Mouse (Mus musculus): Measurements from ENCODE around the gene Zfp354c. TPM values are rescaled to one million over a fixed set of nuclear protein-coding genes. Genes with fewer than 3 reads are reported as not detected.

Gene Zfp354c
- total and polyA plus RNA-seq, 2 experiments = 0.10 to 0.28 TPM

DNA sequence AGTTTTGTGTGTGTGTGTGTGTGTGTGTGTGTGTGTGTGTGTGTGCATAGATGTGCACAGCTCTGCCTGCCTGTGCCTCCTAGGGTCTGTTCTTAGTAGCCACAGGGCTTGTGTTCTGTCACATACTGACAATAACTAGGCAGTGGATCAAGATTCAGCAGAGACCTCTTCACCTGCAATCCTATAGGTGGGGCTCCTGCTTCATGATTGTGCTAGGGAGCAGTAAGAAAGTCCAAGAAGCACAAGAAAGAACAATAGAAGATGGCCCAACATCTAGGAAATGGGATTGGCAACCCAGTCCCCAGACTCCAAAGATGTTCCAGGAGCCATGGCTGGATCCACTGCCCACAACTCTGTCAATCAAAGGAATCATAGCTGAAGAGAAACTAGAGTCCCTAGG, 28.7 kb downstream of the Zfp354c start:
- Histone ChIP-seq H3K9ac (ENCODE audit: low read depth, low read length) (no peak overlapping the region), H3K4me3 (ENCODE audit: insufficient read depth, low read depth, low read length) (no peak overlapping the region), H3K79me2 (ENCODE audit: control insufficient read depth, insufficient read depth, low read length) (no peaks in the 10 kb centered on the region), H3K36me3 (ENCODE audit: control insufficient read depth, insufficient read depth, low read length) (no peaks in the 10 kb centered on the region), H3K27me3 (ENCODE audit: control insufficient read depth, insufficient read depth, low read length) (no peaks in the 10 kb centered on the region), H3K4me1 (ENCODE audit: control insufficient read depth, insufficient read depth, low read length) (no peaks in the 10 kb centered on the region), H3K27ac (replicated peaks; ENCODE audit: insufficient read depth, low read depth, low read length) (no peak overlapping the region)
- DNase-seq (ENCODE audit: extremely low read depth, low read depth, low spot score) = no peak
- no peak for TF ChIP-seq CTCF (IDR thresholded peaks at IDR 0.05; ENCODE audit: low read depth, low read length)
- no peak for TF ChIP-seq POLR2A (IDR thresholded peaks at IDR 0.05; ENCODE audit: extremely low read depth, insufficient read depth, low read length)

DNA sequence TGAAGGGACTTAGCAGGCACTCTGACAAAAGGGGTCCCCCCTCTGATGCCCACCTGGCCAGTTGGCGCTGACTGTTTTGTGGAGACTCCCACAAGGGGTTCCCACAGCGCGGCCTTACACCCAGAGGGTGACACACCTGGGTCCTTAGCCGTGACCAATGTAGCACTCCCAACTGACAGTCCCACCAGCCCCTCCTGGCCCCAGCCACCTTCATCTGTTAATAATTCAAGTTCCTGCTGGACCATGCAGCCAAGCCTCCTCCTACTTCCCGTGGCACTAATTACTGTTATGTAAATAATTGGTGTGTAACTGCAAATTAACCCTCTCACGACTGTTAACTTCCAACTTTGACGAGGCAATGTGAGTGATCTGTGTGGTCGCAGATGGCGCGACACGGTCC, 29.9 kb downstream of the Zfp354c start:
- Histone ChIP-seq H3K9ac (ENCODE audit: low read depth, low read length) (no peak overlapping the region), H3K27ac (replicated peaks; ENCODE audit: insufficient read depth, low read depth, low read length) (no peak overlapping the region), H3K79me2 (ENCODE audit: control insufficient read depth, insufficient read depth, low read length) (no peaks in the 10 kb centered on the region), H3K36me3 (ENCODE audit: control insufficient read depth, insufficient read depth, low read length) (no peaks in the 10 kb centered on the region), H3K4me3 (ENCODE audit: insufficient read depth, low read depth, low read length) (no peak overlapping the region), H3K27me3 (ENCODE audit: control insufficient read depth, insufficient read depth, low read length) (no peaks in the 10 kb centered on the region), H3K4me1 (ENCODE audit: control insufficient read depth, insufficient read depth, low read length) (no peaks in the 10 kb centered on the region)
- 73% methylated on average over 11 of the region's 11 CpGs for WGBS
- no peak for DNase-seq (ENCODE audit: extremely low read depth, low read depth, low spot score)
- TF ChIP-seq CTCF (IDR thresholded peaks at IDR 0.05; ENCODE audit: low read depth, low read length) (no peak), POLR2A (IDR thresholded peaks at IDR 0.05; ENCODE audit: extremely low read depth, insufficient read depth, low read length) (no peak)

DNA sequence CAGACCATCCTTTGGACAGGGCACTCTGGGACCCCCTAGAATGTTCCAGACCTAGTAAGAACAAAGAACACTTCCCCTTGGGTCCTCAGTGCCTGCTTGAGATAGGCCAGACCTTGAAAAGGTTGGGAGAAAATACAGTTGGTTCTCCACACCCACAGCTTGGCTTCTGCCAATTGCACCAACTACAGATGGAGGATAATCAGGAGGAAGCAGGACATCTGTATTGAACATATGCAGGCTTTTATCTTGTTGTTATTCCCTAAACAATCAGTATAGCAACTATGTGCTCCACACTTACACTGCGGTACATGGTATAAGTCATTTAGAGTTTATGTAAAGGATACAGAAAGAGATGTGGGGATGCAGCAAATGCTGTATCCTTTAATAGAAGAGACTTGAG, 56.5 kb downstream of the Zfp354c start:
- Histone ChIP-seq H3K9ac (ENCODE audit: low read depth, low read length) (no peak overlapping the region), H3K4me1 (ENCODE audit: control insufficient read depth, insufficient read depth, low read length) (no peaks in the 10 kb centered on the region; the same call in 1 of the 2 replicates), H3K4me3 (ENCODE audit: insufficient read depth, low read depth, low read length) (no peak overlapping the region), H3K27ac (replicated peaks; ENCODE audit: insufficient read depth, low read depth, low read length) (no peak overlapping the region), H3K36me3 (ENCODE audit: control insufficient read depth, insufficient read depth, low read length) (no peaks in the 10 kb centered on the region), H3K27me3 (ENCODE audit: control insufficient read depth, insufficient read depth, low read length) (no peaks in the 10 kb centered on the region), H3K79me2 (ENCODE audit: control insufficient read depth, insufficient read depth, low read length) (no peaks in the 10 kb centered on the region)
- TF ChIP-seq CTCF (IDR thresholded peaks at IDR 0.05; ENCODE audit: low read depth, low read length) (no peak), POLR2A (IDR thresholded peaks at IDR 0.05; ENCODE audit: extremely low read depth, insufficient read depth, low read length) (no peak)
- 94% methylated on average over 1 of the region's 1 CpGs for WGBS
- no peak for DNase-seq (ENCODE audit: extremely low read depth, low read depth, low spot score)

DNA sequence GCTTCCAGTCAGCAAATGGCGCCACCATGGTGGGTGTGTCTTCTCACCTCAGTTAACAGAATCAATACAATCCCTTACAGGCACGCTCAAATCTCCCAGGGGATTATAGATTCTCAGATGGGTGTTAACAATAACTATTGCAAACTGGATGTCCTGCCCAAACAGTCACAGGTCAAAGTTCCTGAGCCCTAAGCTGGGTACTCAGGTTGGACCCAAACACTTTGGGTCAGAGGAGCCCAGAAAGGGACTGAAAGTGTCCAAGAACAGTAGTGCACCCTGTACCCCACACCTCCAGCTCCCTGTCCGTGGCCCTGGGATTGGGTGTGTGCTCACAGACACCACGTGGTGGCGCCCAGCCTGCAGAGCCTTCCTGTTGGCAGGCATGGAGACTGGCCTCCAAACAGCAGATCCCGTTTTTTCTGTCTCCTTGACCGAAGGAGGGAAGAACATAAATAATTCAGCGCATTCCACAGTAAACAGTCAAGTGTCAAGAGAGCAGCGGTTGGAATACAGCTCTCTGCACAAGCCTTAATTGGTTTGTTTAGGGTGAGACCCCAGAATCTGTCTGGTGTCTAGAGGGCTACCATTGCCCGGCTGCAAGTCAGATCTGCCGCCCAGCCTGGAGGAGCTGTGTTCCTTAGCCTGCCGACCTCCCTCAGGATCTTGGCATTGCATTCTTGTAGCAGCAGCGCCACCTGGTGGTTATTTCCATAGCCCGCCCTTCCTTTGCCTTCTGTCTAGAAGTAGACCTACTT, 58.4 kb downstream of the Zfp354c start:
- Histone ChIP-seq H3K36me3 (ENCODE audit: control insufficient read depth, insufficient read depth, low read length) (no peaks in the 10 kb centered on the region), H3K27ac (replicated peaks; ENCODE audit: insufficient read depth, low read depth, low read length) (no peak overlapping the region), H3K27me3 (ENCODE audit: control insufficient read depth, insufficient read depth, low read length) (no peaks in the 10 kb centered on the region), H3K9ac (ENCODE audit: low read depth, low read length) (no peak overlapping the region), H3K79me2 (ENCODE audit: control insufficient read depth, insufficient read depth, low read length) (no peaks in the 10 kb centered on the region), H3K4me3 (ENCODE audit: insufficient read depth, low read depth, low read length) (no peak overlapping the region), H3K4me1 (ENCODE audit: control insufficient read depth, insufficient read depth, low read length) (no peaks in the 10 kb centered on the region; the same call in 1 of the 2 replicates)
- TF ChIP-seq POLR2A (IDR thresholded peaks at IDR 0.05; ENCODE audit: extremely low read depth, insufficient read depth, low read length) (no peak), CTCF (IDR thresholded peaks at IDR 0.05; ENCODE audit: low read depth, low read length) (peak; percentile 88)
- WGBS = 9% methylated on average over 14 of the region's 14 CpGs
- peak; percentile 63 for DNase-seq (ENCODE audit: extremely low read depth, low read depth, low spot score)

DNA sequence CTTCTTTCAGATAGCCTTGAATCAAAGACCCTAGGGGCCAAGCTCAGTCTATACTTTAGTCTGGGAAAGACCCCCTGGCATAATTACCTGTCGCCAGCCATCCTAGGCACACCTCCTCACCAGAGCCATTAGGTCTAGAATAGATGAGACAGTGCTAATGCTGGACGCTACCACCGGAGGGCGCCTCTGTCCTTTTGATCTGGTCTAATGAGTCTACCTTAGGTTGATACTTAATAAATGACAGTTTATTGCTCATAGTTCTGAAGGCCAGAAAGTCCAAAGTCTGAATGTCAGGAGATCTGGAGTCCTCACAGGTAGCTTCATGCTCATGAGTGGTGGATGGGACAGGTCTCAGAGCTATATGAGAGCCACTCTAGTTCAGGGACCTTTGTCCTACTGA, 60.5 kb downstream of the Zfp354c start:
- H3K9ac ChIP-seq (ENCODE audit: low read depth, low read length) = no peak overlapping the region
- H3K27me3 ChIP-seq (ENCODE audit: control insufficient read depth, insufficient read depth, low read length) = no peaks in the 10 kb centered on the region
- WGBS = 24% methylated on average over 4 of the region's 4 CpGs
- no peaks in the 10 kb centered on the region for H3K36me3 ChIP-seq (ENCODE audit: control insufficient read depth, insufficient read depth, low read length)
- no peaks in the 10 kb centered on the region; the same call in 1 of the 2 replicates for H3K4me1 ChIP-seq (ENCODE audit: control insufficient read depth, insufficient read depth, low read length)
- TF ChIP-seq CTCF (IDR thresholded peaks at IDR 0.05; ENCODE audit: low read depth, low read length) = peak; percentile 68
- no peak for TF ChIP-seq POLR2A (IDR thresholded peaks at IDR 0.05; ENCODE audit: extremely low read depth, insufficient read depth, low read length)
- H3K79me2 ChIP-seq (ENCODE audit: control insufficient read depth, insufficient read depth, low read length) = no peaks in the 10 kb centered on the region
- no peak overlapping the region for H3K27ac ChIP-seq (replicated peaks; ENCODE audit: insufficient read depth, low read depth, low read length)
- peak; percentile 39 for DNase-seq (ENCODE audit: extremely low read depth, low read depth, low spot score)
- H3K4me3 ChIP-seq (ENCODE audit: insufficient read depth, low read depth, low read length) = no peak overlapping the region

DNA sequence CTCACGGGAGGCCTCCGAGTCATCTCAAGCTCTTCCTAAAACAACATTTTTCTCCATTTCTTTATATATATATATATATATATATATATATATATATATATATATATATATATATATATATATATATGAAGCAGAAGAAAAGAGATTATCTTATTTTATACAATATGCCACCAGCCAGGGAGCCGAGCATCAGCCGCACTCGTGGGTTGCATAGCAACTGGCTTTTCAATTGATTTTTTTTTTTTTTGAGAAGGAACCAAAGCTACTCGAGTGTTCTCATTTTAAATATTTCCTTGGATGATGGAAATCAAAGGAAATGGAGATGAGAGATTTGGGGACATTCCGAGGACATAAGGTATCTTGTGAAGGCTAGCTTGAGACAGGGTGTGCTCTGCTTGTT, 61.1 kb downstream of the Zfp354c start:
- no peak for TF ChIP-seq POLR2A (IDR thresholded peaks at IDR 0.05; ENCODE audit: extremely low read depth, insufficient read depth, low read length)
- TF ChIP-seq CTCF (IDR thresholded peaks at IDR 0.05; ENCODE audit: low read depth, low read length) = no peak
- no peaks in the 10 kb centered on the region for H3K27me3 ChIP-seq (ENCODE audit: control insufficient read depth, insufficient read depth, low read length)
- 87% methylated on average over 7 of the region's 7 CpGs for WGBS

More for the DNA sequence above, 61.1 kb downstream of the Zfp354c start:
- no peak for DNase-seq (ENCODE audit: extremely low read depth, low read depth, low spot score)
- Histone ChIP-seq H3K4me1 (ENCODE audit: control insufficient read depth, insufficient read depth, low read length) (no peaks in the 10 kb centered on the region; the same call in 1 of the 2 replicates), H3K27ac (replicated peaks; ENCODE audit: insufficient read depth, low read depth, low read length) (no peak overlapping the region), H3K36me3 (ENCODE audit: control insufficient read depth, insufficient read depth, low read length) (no peaks in the 10 kb centered on the region), H3K4me3 (ENCODE audit: insufficient read depth, low read depth, low read length) (no peak overlapping the region), H3K79me2 (ENCODE audit: control insufficient read depth, insufficient read depth, low read length) (no peaks in the 10 kb centered on the region), H3K9ac (ENCODE audit: low read depth, low read length) (no peak overlapping the region)

Other genes with a start within 250 kb of the Zfp354c start
- gene Adamts2, start 225.6 kb downstream of the Zfp354c start, total RNA-seq (2014; rRNA removed) = 1.4 and 2.1 TPM in 2 replicates
- gene Adamts2, start 225.6 kb downstream of the Zfp354c start, polyA plus RNA-seq (2012; rRNA removed) = 2.3 and 2.6 TPM in 2 replicates
- gene Zfp879, start 13.8 kb upstream of the Zfp354c start, total RNA-seq (2014; rRNA removed) = 0.40 and 0.74 TPM in 2 replicates
- gene Zfp879, start 13.8 kb upstream of the Zfp354c start, polyA plus RNA-seq (2012; rRNA removed) = 0.07 and 0.24 TPM in 2 replicates
- gene Grm6, start 23.0 kb upstream of the Zfp354c start, total RNA-seq (2014; rRNA removed) = not detected in 2 replicates
- gene Grm6, start 23.0 kb upstream of the Zfp354c start, polyA plus RNA-seq (2012; rRNA removed) = 0.06 TPM in 1 of 2 replicates, not detected in the other
- 0.47 and 0.74 TPM in 2 replicates for gene Zfp454, start 59.9 kb upstream of the Zfp354c start, total RNA-seq (2014; rRNA removed)
- 0.72 and 0.95 TPM in 2 replicates for gene Zfp454, start 59.9 kb upstream of the Zfp354c start, polyA plus RNA-seq (2012; rRNA removed)
- gene Zfp2, start 88.4 kb upstream of the Zfp354c start, total RNA-seq (2014; rRNA removed) = 4.3 and 5.1 TPM in 2 replicates
- 1.1 and 1.5 TPM in 2 replicates for gene Zfp2, start 88.4 kb upstream of the Zfp354c start, polyA plus RNA-seq (2012; rRNA removed)
- gene Zfp354b, start 103.9 kb upstream of the Zfp354c start, total RNA-seq (2014; rRNA removed) = 1.7 and 3.4 TPM in 2 replicates
- gene Zfp354b, start 103.9 kb upstream of the Zfp354c start, polyA plus RNA-seq (2012; rRNA removed) = 0.38 and 0.50 TPM in 2 replicates
- not detected in 2 replicates for gene 4933414I15Rik, start 116.0 kb upstream of the Zfp354c start, total RNA-seq (2014; rRNA removed)
- gene 4933414I15Rik, start 116.0 kb upstream of the Zfp354c start, polyA plus RNA-seq (2012; rRNA removed) = not detected in 2 replicates
- not detected in 2 replicates for gene Prop1, start 126.0 kb upstream of the Zfp354c start, total RNA-seq (2014; rRNA removed)
- not detected in 2 replicates for gene Prop1, start 126.0 kb upstream of the Zfp354c start, polyA plus RNA-seq (2012; rRNA removed)
- not detected in 2 replicates for gene Olfr1378, start 138.8 kb upstream of the Zfp354c start, total RNA-seq (2014; rRNA removed)
- not detected in 2 replicates for gene Olfr1378, start 138.8 kb upstream of the Zfp354c start, polyA plus RNA-seq (2012; rRNA removed)
- gene Olfr1377, start 154.2 kb upstream of the Zfp354c start, total RNA-seq (2014; rRNA removed) = not detected in 2 replicates
- not detected in 2 replicates for gene Olfr1377, start 154.2 kb upstream of the Zfp354c start, polyA plus RNA-seq (2012; rRNA removed)
- gene Olfr51, start 175.9 kb upstream of the Zfp354c start, total RNA-seq (2014; rRNA removed) = not detected in 2 replicates
- gene Olfr51, start 175.9 kb upstream of the Zfp354c start, polyA plus RNA-seq (2012; rRNA removed) = not detected in 2 replicates
- not detected in 2 replicates for gene Olfr54, start 186.5 kb upstream of the Zfp354c start, total RNA-seq (2014; rRNA removed)
- not detected in 2 replicates for gene Olfr54, start 186.5 kb upstream of the Zfp354c start, polyA plus RNA-seq (2012; rRNA removed)
- not detected in 2 replicates for gene Olfr1375, start 220.4 kb upstream of the Zfp354c start, total RNA-seq (2014; rRNA removed)
- gene Olfr1375, start 220.4 kb upstream of the Zfp354c start, polyA plus RNA-seq (2012; rRNA removed) = not detected in 2 replicates
- gene Zfp354a, start 231.5 kb upstream of the Zfp354c start, total RNA-seq (2014; rRNA removed) = 3.1 and 3.6 TPM in 2 replicates
- gene Zfp354a, start 231.5 kb upstream of the Zfp354c start, polyA plus RNA-seq (2012; rRNA removed) = 1.6 and 1.9 TPM in 2 replicates

Measured in liver, adult 2 months (tissue).